Mouse (Mus musculus): ENCODE measurements around the gene Rsph1.

GRCm38 (mm10) chr17:31273631-31274030, 3.6 kb downstream of the Rsph1 start:
- TF ChIP-seq CTCF (IDR thresholded peaks at IDR 0.05; ENCODE audit: borderline replicate concordance, insufficient read depth, low read depth, low read length) (no peak), POLR2A (IDR thresholded peaks at IDR 0.05; ENCODE audit: borderline replicate concordance, insufficient read depth, low read length) (no peak)
